Mouse (Mus musculus) E14TG2a.4 (cell line): Measurements from ENCODE around the gene Micall2.

Experiments
- H3K27me3 ChIP-seq: 2 replicates; pipeline ENCODE4 v1.6.1; 2014; ENCODE audit warnings: low read length, control low read depth; ENCODE audit not compliant: insufficient read depth
- H3K36me3 ChIP-seq: 2 replicates; pipeline ENCODE4 v1.6.1; 2014; ENCODE audit warnings: low read length, control low read depth; ENCODE audit not compliant: insufficient read depth
- H3K4me1 ChIP-seq: replicated peaks from 2 replicates; pipeline ENCODE4 v1.6.1; 2014; ENCODE audit warnings: low read depth, low read length, control low read depth
- H3K4me3 ChIP-seq: replicated peaks from 2 replicates; pipeline ENCODE4 v1.5.1; 2014; ENCODE audit warnings: mild to moderate bottlenecking, low read length
- H3K9me3 ChIP-seq: 2 replicates; pipeline ENCODE4 v1.6.1; 2014; ENCODE audit warnings: low read length, control low read depth
- CTCF ChIP-seq: conservative IDR thresholded peaks from 2 replicates; pipeline ENCODE4 v1.5.1; 2014; ENCODE audit warnings: low read length
- NANOG ChIP-seq: IDR thresholded peaks from 2 replicates; pipeline ENCODE4 v1.6.1; 2014; ENCODE audit warnings: borderline replicate concordance, low read length, mixed read lengths
- POU5F1 ChIP-seq: IDR thresholded peaks from 2 replicates; pipeline ENCODE4 v1.6.1; 2014; ENCODE audit warnings: low read length, borderline replicate concordance

Micall2 gene

DNA sequence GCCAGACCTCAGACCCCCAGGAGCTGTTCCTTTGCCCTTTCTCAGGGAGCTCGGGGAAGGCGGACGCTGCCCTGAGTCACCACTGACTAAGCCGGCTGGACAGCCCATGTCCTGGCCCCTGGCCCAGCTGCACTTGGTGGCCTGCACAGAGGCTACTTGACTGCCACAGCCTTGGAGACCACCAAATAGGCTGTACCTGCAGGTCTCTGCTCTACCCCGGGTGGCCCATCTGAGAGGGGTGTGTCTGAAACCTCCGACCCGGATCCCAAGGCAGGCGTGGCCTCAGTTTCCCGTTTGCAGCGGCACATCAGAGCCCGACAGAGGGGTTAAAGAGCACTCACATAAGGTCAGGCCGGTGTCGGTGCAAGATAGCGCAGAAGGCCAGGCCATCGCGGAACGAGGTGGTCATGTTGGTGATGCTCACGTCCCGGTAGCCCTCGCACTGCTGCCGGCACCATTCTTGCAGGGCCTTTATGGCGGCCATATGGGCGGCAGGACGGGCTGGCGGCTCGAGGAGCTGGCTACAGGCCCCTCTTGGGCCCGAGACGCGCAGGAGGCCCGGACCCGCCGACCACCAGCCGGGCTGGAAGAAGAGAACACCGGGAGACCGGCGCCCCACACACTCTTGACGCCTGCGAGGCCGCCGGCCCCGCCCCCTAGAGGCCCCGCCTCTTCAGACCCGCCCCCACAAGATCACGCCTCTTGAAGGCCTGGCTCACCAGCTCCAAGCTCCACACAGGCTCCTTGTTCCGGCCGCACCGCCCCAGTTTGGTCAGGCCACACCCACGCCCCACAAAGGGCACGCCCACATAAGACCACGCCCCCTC lies at the start of gene Micall2:
Gene Micall2 (minus strand): TSS at position 660 of the 827 bp plus-strand sequence.
- no peaks in the 10 kb centered on the region for H3K9me3 ChIP-seq
- H3K4me1 ChIP-seq: peaks cover 26% of the 10 kb centered on the region
- peaks cover 72% of the 10 kb centered on the region for H3K27me3 ChIP-seq
- no peak for TF ChIP-seq POU5F1
- no peak for TF ChIP-seq NANOG
- TF ChIP-seq CTCF: no peak
- H3K4me3 ChIP-seq: peak within 1 kb of the TSS; percentile 78
- no peaks in the 10 kb centered on the region for H3K36me3 ChIP-seq

DNA sequence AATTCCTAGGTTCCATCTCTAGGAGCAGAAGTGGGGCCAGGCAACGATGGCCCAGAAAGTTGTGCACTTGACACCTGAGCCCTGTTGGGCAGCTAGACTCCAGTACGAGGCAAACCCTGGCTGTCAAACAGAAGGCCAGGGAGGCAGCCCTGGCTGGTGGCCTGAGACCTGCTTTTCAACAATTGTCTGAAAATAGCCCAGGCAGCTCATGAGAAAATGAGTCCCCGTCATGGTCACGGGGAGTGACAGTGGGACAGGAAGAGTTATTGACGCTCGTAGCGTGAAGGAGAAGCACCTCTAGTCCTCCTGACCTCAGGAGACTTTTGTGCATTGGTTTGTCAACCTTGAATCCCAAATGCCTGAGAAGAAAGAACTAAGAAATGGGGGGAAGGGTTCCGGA lies 45.3 kb upstream of the Micall2 start:
- peaks cover 7% of the 10 kb centered on the region for H3K4me1 ChIP-seq
- no peaks in the 10 kb centered on the region for H3K9me3 ChIP-seq
- H3K4me3 ChIP-seq: no peak overlapping the region
- H3K27me3 ChIP-seq: no peaks in the 10 kb centered on the region
- no peaks in the 10 kb centered on the region for H3K36me3 ChIP-seq
- TF ChIP-seq NANOG (no peak), CTCF (no peak), POU5F1 (no peak)

DNA sequence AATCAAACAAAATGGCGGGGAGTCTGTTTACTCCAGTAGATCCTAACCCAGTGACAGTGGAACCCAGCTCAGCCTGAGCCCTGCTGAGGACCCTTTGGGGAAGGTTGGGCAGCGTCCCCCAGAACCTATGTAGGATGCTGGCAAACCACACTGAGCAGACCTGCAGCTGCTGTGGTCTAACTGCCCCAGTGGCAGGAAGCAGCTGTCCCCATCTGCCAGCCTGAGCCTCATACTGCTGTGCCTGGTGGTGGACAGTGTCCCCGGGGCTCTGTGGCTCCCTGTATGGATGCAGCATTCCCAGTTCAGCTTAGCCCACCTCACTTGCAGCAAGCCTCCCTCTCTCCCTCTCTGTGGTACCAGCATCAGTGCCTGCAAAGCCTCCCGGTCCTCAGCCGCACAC lies 40.8 kb upstream of the Micall2 start:
- Histone ChIP-seq H3K4me3 (no peak overlapping the region), H3K4me1 (peaks cover 20% of the 10 kb centered on the region), H3K36me3 (peaks cover 24% of the 10 kb centered on the region), H3K9me3 (no peaks in the 10 kb centered on the region), H3K27me3 (no peaks in the 10 kb centered on the region)
- no peak for TF ChIP-seq CTCF
- no peak for TF ChIP-seq POU5F1
- no peak for TF ChIP-seq NANOG

DNA sequence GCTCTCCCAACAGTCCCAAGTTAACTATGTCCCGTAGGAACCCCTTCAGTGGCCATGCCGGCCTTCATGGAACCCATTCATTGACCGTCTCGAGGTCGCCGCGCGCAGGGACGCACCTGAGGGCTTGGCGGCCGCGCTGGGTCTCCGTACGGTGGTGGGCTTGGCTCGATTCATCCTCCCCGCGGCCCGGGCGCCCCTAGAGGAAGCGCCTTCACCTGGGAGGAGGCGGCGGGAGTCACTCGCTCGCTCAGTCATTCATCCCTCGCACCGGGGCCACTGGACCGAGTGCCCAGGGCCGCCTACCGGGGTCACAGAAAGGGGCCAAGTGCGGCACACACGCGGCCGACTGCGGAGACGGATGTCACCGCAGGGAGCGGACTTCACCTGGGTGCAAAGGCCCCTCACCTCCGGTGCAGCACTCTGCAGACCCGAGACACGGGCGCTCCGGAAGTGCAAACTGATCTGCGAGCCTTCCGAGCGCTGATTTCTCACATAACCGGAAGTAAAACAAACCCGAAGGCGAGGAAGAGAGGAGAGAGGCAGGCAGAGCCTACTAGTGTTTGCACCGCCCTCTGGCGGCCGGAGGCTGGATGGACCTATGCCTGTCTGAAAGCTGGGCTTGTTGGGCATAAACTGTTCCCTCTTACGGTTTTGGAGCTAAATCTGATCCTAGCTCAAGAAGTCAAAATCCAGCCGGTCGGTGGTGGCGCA lies 39.2 kb upstream of the Micall2 start, which contains the start of gene Ints1:
Gene Ints1 (minus strand): TSS at position 459 of the 711 bp plus-strand sequence.
- H3K27me3 ChIP-seq: no peaks in the 10 kb centered on the region
- peak within 1 kb of the TSS; percentile 97 for H3K4me3 ChIP-seq
- no peaks in the 10 kb centered on the region for H3K9me3 ChIP-seq
- H3K36me3 ChIP-seq: peaks cover 40% of the 10 kb centered on the region
- peaks cover 25% of the 10 kb centered on the region for H3K4me1 ChIP-seq
- TF ChIP-seq CTCF (peak; percentile 80), NANOG (no peak), POU5F1 (no peak)

DNA sequence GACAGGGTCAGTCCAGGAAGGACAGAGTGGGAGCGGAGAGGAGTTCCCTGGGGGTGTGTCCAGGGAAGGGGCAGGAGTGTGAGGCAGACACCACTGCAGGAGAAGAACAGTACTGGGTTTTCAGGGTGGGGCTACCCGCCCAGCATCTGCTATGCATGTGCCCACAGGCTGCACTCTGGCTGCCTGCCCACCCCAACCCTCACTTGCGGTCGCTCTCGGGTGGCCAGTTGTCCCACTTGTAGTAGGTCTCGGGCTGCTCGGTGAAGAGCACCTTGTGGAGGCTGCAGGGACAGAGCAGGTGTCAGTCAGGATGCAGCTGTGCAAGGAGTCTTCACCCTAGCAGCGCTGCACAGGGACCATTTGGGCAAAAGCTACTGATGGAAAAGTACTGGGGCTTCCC lies 32.1 kb upstream of the Micall2 start:
- Histone ChIP-seq H3K4me1 (peaks cover 15% of the 10 kb centered on the region), H3K9me3 (no peaks in the 10 kb centered on the region), H3K27me3 (no peaks in the 10 kb centered on the region), H3K36me3 (peaks cover 100% of the 10 kb centered on the region), H3K4me3 (no peak overlapping the region)
- TF ChIP-seq CTCF: no peak
- no peak for TF ChIP-seq NANOG
- TF ChIP-seq POU5F1: no peak

DNA sequence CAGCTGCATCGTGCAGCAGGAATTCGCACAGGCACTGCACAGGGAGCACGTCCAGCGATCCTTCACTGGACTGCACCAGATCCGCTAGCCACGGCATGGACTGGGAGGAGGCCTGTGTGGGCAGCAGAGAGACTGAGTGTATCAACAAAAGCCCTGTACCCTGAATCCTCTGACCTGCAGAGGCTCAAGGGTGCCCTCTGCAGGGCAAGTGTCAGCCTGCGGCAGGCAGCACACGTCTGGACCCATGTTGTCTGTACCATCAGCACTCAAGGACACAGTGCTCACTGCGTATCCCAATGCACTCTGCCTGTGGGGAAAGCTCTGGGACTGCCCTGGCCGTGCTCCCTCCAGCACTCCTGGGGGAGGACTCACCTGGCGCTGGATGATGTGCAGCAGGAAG lies 28.2 kb upstream of the Micall2 start:
- peaks cover 99% of the 10 kb centered on the region for H3K36me3 ChIP-seq
- TF ChIP-seq CTCF: peak; percentile 81
- no peak for TF ChIP-seq POU5F1
- no peak for TF ChIP-seq NANOG

DNA sequence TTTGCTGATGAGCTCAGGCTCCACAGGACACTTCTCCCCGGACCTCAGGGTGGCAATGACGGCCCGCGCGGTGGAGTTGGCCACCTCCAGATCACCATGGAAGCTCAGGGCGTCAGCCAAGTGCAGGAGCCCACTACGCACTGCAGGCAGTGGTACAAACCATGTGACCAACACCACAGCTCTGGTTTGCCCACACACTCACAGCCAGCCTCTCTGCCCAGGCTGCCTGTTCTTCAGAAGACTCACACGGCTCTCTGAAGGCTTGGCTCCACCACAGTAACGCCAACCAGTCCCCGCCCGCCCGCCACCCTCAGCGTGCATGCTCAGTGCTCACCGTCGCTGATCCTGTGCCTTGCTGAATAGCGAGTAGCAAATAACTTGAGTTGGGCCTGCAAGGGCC lies 22.0 kb upstream of the Micall2 start:
- Histone ChIP-seq H3K4me1 (peaks cover 46% of the 10 kb centered on the region), H3K9me3 (no peaks in the 10 kb centered on the region), H3K27me3 (no peaks in the 10 kb centered on the region), H3K36me3 (peaks cover 97% of the 10 kb centered on the region), H3K4me3 (peak overlapping the region; percentile 57)
- TF ChIP-seq NANOG: no peak
- no peak for TF ChIP-seq POU5F1
- no peak for TF ChIP-seq CTCF

More for the DNA sequence above, 28.2 kb upstream of the Micall2 start:
- H3K27me3 ChIP-seq: no peaks in the 10 kb centered on the region
- no peaks in the 10 kb centered on the region for H3K9me3 ChIP-seq
- H3K4me3 ChIP-seq: no peak overlapping the region
- peaks cover 17% of the 10 kb centered on the region for H3K4me1 ChIP-seq

DNA sequence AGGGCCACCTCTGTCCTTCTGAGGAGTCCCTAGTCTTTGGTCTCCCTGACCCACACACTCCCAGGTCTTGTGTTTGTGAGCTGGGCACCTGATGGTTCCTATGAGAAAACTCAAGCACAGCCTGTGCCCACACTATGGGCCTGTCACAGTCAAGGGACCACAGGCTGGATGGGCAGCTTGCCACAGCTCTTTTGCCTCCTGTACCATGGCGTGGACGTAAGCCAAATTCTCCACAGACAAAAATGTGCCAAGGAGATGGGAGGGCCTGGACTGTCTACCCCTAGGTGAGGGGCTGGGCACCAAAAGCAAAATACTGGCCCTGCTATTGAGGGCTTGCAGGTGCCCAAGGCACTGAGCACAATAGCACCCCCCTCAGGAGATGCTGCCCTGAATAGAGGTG lies 20.4 kb upstream of the Micall2 start:
- peaks cover 97% of the 10 kb centered on the region for H3K36me3 ChIP-seq
- H3K9me3 ChIP-seq: no peaks in the 10 kb centered on the region
- no peaks in the 10 kb centered on the region for H3K27me3 ChIP-seq
- no peak overlapping the region for H3K4me3 ChIP-seq
- peaks cover 35% of the 10 kb centered on the region for H3K4me1 ChIP-seq
- TF ChIP-seq POU5F1: no peak
- TF ChIP-seq NANOG: no peak
- TF ChIP-seq CTCF: no peak
